Mouse (Mus musculus) kidney, postnatal 10 days (tissue): Measurements from ENCODE around the gene Htr1b.

Experiments used
- DNase-seq: peaks from one replicate; pipeline ENCODE4 v3.0.0; 2021; ENCODE audit warnings: mixed read lengths

Htr1b gene

GRCm38 (mm10) chr9:81633437-81633973 is at the start of gene Htr1b:
Gene Htr1b, minus strand, starts transcription at chr9:81633828.
- peak; percentile 22 for DNase-seq

GRCm38 (mm10) chr9:81676716-81677115 is 43.1 kb upstream of the Htr1b start:
- DNase-seq = peak; percentile 7

- DNase-seq = no peak
Observed at GRCm38 (mm10) chr9:81637486-81637885, 3.9 kb upstream of the Htr1b start.

GRCm38 (mm10) chr9:81635109-81635508 is 1.5 kb upstream of the Htr1b start:
- peak; percentile 59 for DNase-seq

- DNase-seq = no peak
Observed at GRCm38 (mm10) chr9:81634163-81634562, 535 bp upstream of the Htr1b start.

- DNase-seq = peak; percentile 31
Observed at GRCm38 (mm10) chr9:81632736-81633436, 742 bp downstream of the Htr1b start.

- DNase-seq = peak; percentile 5
Observed at GRCm38 (mm10) chr9:81632191-81632735, 1.4 kb downstream of the Htr1b start.

- DNase-seq = peak; percentile 16
Observed at GRCm38 (mm10) chr9:81631581-81632091, 2.0 kb downstream of the Htr1b start.

- peak; percentile 83 for DNase-seq
Observed at GRCm38 (mm10) chr9:81626899-81627606, 6.6 kb downstream of the Htr1b start.

GRCm38 (mm10) chr9:81625898-81626297 is 7.7 kb downstream of the Htr1b start:
- no peak for DNase-seq

- no peak for DNase-seq
Observed at GRCm38 (mm10) chr9:81622873-81623272, 10.8 kb downstream of the Htr1b start.

- DNase-seq = no peak
Observed at GRCm38 (mm10) chr9:81611022-81611421, 22.6 kb downstream of the Htr1b start.
